Mouse (Mus musculus): ENCODE results near the gene Elf1.

Gene Elf1

GRCm38 (mm10) chr14:79489150-79489549 lies 8.2 kb downstream of the Elf1 start:
- DNase-seq (ENCODE audit: low read depth, low spot score): no peak

- no peak for DNase-seq (ENCODE audit: low read depth, low spot score)
Measured at GRCm38 (mm10) chr14:79490246-79490645, 9.3 kb downstream of the Elf1 start.

- no peak for DNase-seq (ENCODE audit: low read depth, low spot score)
Measured at GRCm38 (mm10) chr14:79494349-79494748, 13.4 kb downstream of the Elf1 start.

GRCm38 (mm10) chr14:79499326-79499725 lies 18.3 kb downstream of the Elf1 start:
- no peak for DNase-seq (ENCODE audit: low read depth, low spot score)

- no peak for DNase-seq (ENCODE audit: low read depth, low spot score)
Measured at GRCm38 (mm10) chr14:79500756-79501155, 19.8 kb downstream of the Elf1 start.

GRCm38 (mm10) chr14:79503371-79504075 lies 22.5 kb downstream of the Elf1 start:
- DNase-seq (ENCODE audit: low read depth, low spot score): no peak

GRCm38 (mm10) chr14:79504246-79505006 lies 23.4 kb downstream of the Elf1 start:
- DNase-seq (ENCODE audit: low read depth, low spot score): no peak

- DNase-seq (ENCODE audit: low read depth, low spot score): no peak
Measured at GRCm38 (mm10) chr14:79506207-79506606, 25.2 kb downstream of the Elf1 start.

- DNase-seq (ENCODE audit: low read depth, low spot score): no peak
Measured at GRCm38 (mm10) chr14:79507846-79508245, 26.9 kb downstream of the Elf1 start.

GRCm38 (mm10) chr14:79508662-79509305 lies 27.8 kb downstream of the Elf1 start:
- DNase-seq (ENCODE audit: low read depth, low spot score): no peak

GRCm38 (mm10) chr14:79511521-79511920 lies 30.5 kb downstream of the Elf1 start:
- DNase-seq (ENCODE audit: low read depth, low spot score): no peak

GRCm38 (mm10) chr14:79513951-79514350 lies 33.0 kb downstream of the Elf1 start:
- DNase-seq (ENCODE audit: low read depth, low spot score): no peak

GRCm38 (mm10) chr14:79515100-79515499 lies 34.1 kb downstream of the Elf1 start:
- no peak for DNase-seq (ENCODE audit: low read depth, low spot score)

- DNase-seq (ENCODE audit: low read depth, low spot score): peak; percentile 10
Measured at GRCm38 (mm10) chr14:79515511-79516242, 34.7 kb downstream of the Elf1 start.

- peak; percentile 11 for DNase-seq (ENCODE audit: low read depth, low spot score)
Measured at GRCm38 (mm10) chr14:79516243-79516610, 35.2 kb downstream of the Elf1 start.

- no peak for DNase-seq (ENCODE audit: low read depth, low spot score)
Measured at GRCm38 (mm10) chr14:79516751-79517150, 35.8 kb downstream of the Elf1 start.

- no peak for DNase-seq (ENCODE audit: low read depth, low spot score)
Measured at GRCm38 (mm10) chr14:79517185-79517740, 36.3 kb downstream of the Elf1 start.

GRCm38 (mm10) chr14:79518123-79518522 lies 37.1 kb downstream of the Elf1 start:
- no peak for DNase-seq (ENCODE audit: low read depth, low spot score)

- DNase-seq (ENCODE audit: low read depth, low spot score): no peak
Measured at GRCm38 (mm10) chr14:79518761-79519662, 38.0 kb downstream of the Elf1 start.

GRCm38 (mm10) chr14:79519663-79519975 lies 38.6 kb downstream of the Elf1 start:
- DNase-seq (ENCODE audit: low read depth, low spot score): no peak

GRCm38 (mm10) chr14:79520612-79521011 lies 39.6 kb downstream of the Elf1 start:
- DNase-seq (ENCODE audit: low read depth, low spot score): no peak

All from brain, adult 2 months (tissue).